Mouse (Mus musculus) ES-Bruce4 (cell line): ENCODE measurements around the gene Crbn. TPM values are rescaled to one million over a fixed set of nuclear protein-coding genes. Genes with fewer than 3 reads are reported as not detected.

Experiments
- H3K27ac ChIP-seq: 2 replicates; pipeline ENCODE4 v1.5.1; 2012; ENCODE audit warnings: low read length, inconsistent platforms; ENCODE audit not compliant: insufficient read depth
- H3K27me3 ChIP-seq: 2 replicates; pipeline ENCODE4 v1.6.1; 2012; ENCODE audit warnings: mild to moderate bottlenecking, low read length, inconsistent platforms; ENCODE audit not compliant: control insufficient read depth, poor library complexity, insufficient read depth, severe bottlenecking
- H3K36me3 ChIP-seq: 2 replicates; pipeline ENCODE4 v1.6.1; 2012; ENCODE audit warnings: inconsistent platforms, mild to moderate bottlenecking, low read length, moderate library complexity; ENCODE audit not compliant: control insufficient read depth, poor library complexity, insufficient read depth, severe bottlenecking
- H3K4me1 ChIP-seq: one replicate; pipeline ENCODE4 v1.8.1; 2011; ENCODE audit warnings: low read length; ENCODE audit not compliant: control insufficient read depth, insufficient read depth
- H3K4me3 ChIP-seq: 2 replicates; pipeline ENCODE4 v1.5.1; 2011; ENCODE audit warnings: low read depth, mild to moderate bottlenecking, low read length
- H3K9ac ChIP-seq: 2 replicates; pipeline ENCODE4 v1.6.1; 2012; ENCODE audit warnings: low read depth, mild to moderate bottlenecking, inconsistent platforms; ENCODE audit not compliant: poor library complexity, severe bottlenecking
- H3K9me3 ChIP-seq: replicated peaks from 2 replicates; pipeline ENCODE4 v1.6.1; 2012; ENCODE audit warnings: mild to moderate bottlenecking, low read length, inconsistent platforms; ENCODE audit not compliant: control insufficient read depth, poor library complexity, insufficient read depth, severe bottlenecking
- CTCF ChIP-seq: IDR thresholded peaks from one replicate; pipeline ENCODE4 v1.8.1; 2011; ENCODE audit warnings: low read depth, low read length
- EP300 ChIP-seq: IDR thresholded peaks from 2 replicates; pipeline ENCODE4 v1.6.1; 2011; ENCODE audit warnings: low read depth, low read length; ENCODE audit not compliant: insufficient read depth
- POLR2A ChIP-seq: IDR thresholded peaks from one replicate; pipeline ENCODE4 v1.8.1; 2011; ENCODE audit warnings: low read length; ENCODE audit not compliant: insufficient read depth
- polyA plus RNA-seq: library from polyadenylated mRNA; stranded (reverse); fragments of >200 nt; gene quantifications from 2 replicates; pipeline ENCODE4 v1.2.4, GENCODE M21; 2011; ENCODE audit warnings: low read depth; ENCODE audit not compliant: missing spikeins, insufficient read depth, insufficient read length

Gene Crbn
- polyA plus RNA-seq, 1 experiment = 47.9 TPM

GRCm38 (mm10) chr6:106760473-106761218 lies 39.2 kb downstream of the Crbn start:
- TF ChIP-seq POLR2A = no peak
- no peak for TF ChIP-seq CTCF
- no peak for TF ChIP-seq EP300
- Histone ChIP-seq H3K36me3 (no peaks in the 10 kb centered on the region), H3K4me1 (no peaks in the 10 kb centered on the region), H3K9me3 (no peaks in the 10 kb centered on the region), H3K4me3 (no peak overlapping the region), H3K27me3 (no peaks in the 10 kb centered on the region), H3K27ac (no peak overlapping the region), H3K9ac (no peak overlapping the region)

- Histone ChIP-seq H3K36me3 (no peaks in the 10 kb centered on the region), H3K9ac (no peak overlapping the region), H3K9me3 (no peaks in the 10 kb centered on the region), H3K4me3 (no peak overlapping the region), H3K4me1 (no peaks in the 10 kb centered on the region), H3K27me3 (no peaks in the 10 kb centered on the region), H3K27ac (no peak overlapping the region)
- TF ChIP-seq CTCF = no peak
- no peak for TF ChIP-seq EP300
- TF ChIP-seq POLR2A = no peak
Observed at GRCm38 (mm10) chr6:106758299-106758698, 41.6 kb downstream of the Crbn start.

DNA sequence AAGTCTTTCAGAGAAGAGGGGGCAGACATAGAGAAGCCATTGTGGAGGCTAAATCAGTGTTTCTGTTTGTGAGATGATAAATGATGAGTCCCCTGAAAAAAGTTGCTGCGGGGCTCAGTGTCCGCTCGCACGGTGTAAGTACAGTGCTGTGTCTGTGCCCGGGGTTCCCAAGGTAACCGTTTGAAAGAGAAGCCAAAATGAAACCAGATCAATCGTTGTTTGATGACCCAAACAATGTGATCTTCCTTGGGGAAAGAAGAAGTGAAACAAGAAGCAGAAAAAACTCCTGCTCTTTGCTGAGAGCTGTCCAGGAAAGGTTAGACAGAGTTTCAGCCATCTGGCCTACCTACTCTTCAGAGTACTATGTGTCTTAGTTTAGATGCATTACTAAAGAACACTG lies 49.6 kb downstream of the Crbn start:
- Histone ChIP-seq H3K4me1 (no peaks in the 10 kb centered on the region), H3K9ac (no peak overlapping the region), H3K36me3 (no peaks in the 10 kb centered on the region), H3K4me3 (no peak overlapping the region), H3K27ac (no peak overlapping the region), H3K9me3 (no peaks in the 10 kb centered on the region), H3K27me3 (no peaks in the 10 kb centered on the region; the same call in 1 of the 2 replicates)
- TF ChIP-seq POLR2A (no peak), CTCF (no peak), EP300 (no peak)

GRCm38 (mm10) chr6:106748887-106749388 lies 50.9 kb downstream of the Crbn start, which contains the start of gene Il5ra:
Gene Il5ra (minus strand): TSS chr6:106749037.
- Histone ChIP-seq H3K36me3 (no peaks in the 10 kb centered on the region), H3K4me3 (no peak within 1 kb of the TSS), H3K27ac (no peak within 1 kb of the TSS), H3K27me3 (no peaks in the 10 kb centered on the region; the same call in 1 of the 2 replicates), H3K9ac (no peak within 1 kb of the TSS), H3K9me3 (no peaks in the 10 kb centered on the region), H3K4me1 (no peaks in the 10 kb centered on the region)
- TF ChIP-seq CTCF (no peak), EP300 (no peak), POLR2A (no peak)

DNA sequence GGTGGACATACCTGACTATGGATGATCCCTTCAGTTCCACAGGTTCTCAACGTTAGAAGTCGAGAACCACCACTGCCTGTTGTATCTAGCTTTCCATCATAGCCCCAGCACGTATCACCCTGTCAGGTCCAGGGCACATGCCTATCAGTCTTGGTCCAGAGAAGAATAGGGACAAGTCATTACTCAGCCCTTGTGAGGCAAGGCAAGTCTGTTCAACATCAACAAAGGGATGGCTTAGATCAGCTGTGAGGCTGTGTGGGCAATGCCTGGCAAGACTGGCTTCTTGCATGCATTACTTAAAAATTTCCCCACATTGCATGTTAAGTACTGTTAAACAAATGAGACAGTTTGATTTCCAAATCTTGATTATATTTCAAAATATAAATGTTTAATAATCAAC lies 52.1 kb downstream of the Crbn start:
- H3K36me3 ChIP-seq = no peaks in the 10 kb centered on the region
- H3K9ac ChIP-seq = no peak overlapping the region
- no peaks in the 10 kb centered on the region for H3K4me1 ChIP-seq
- H3K9me3 ChIP-seq = no peaks in the 10 kb centered on the region
- H3K27me3 ChIP-seq = no peaks in the 10 kb centered on the region; the same call in 1 of the 2 replicates
- no peak overlapping the region for H3K27ac ChIP-seq
- H3K4me3 ChIP-seq = no peak overlapping the region
- TF ChIP-seq EP300 (no peak), POLR2A (no peak), CTCF (no peak)

DNA sequence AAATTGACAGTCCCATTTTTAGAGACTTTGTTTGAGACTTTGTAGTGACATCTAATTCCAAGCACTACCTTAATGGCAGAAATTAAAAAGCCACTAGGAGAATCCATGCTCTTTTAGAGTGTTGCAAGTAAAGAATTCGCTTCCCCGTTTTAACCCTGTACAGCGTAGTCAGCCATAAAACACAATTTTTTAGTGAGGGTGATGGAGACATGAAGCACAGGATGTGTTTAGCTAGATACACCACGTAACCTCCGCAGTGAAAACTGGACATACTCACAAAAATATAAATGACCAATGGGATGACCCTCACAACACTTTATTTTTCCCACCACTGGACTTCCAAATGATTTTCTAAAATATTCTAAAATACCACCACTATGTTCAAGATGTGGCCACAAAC lies 52.6 kb downstream of the Crbn start:
- Histone ChIP-seq H3K4me3 (no peak overlapping the region), H3K9me3 (no peaks in the 10 kb centered on the region), H3K4me1 (no peaks in the 10 kb centered on the region), H3K9ac (no peak overlapping the region), H3K27ac (no peak overlapping the region), H3K27me3 (no peaks in the 10 kb centered on the region; the same call in 1 of the 2 replicates), H3K36me3 (no peaks in the 10 kb centered on the region)
- TF ChIP-seq CTCF (no peak), POLR2A (no peak), EP300 (no peak)
